Mouse (Mus musculus): ENCODE measurements around the gene Rabgap1l.
"Not testable (repeated sequence)": the region's sequence is repeated elsewhere in the genome, so short reads cannot be mapped to it uniquely, and the experiment has no call there.

The Rabgap1l gene

GRCm38 (mm10) chr1:160282166-160282874 lies 510.7 kb downstream of the Rabgap1l start:
- DNase-seq (ENCODE audit: low read depth): not testable (repeated sequence)

- DNase-seq (ENCODE audit: low read depth): no peak
Measured at GRCm38 (mm10) chr1:160281337-160282084, 511.5 kb downstream of the Rabgap1l start.

- peak; percentile 66 for DNase-seq (ENCODE audit: low read depth)
Measured at GRCm38 (mm10) chr1:160280603-160281002, 512.4 kb downstream of the Rabgap1l start.

- no peak for DNase-seq (ENCODE audit: low read depth)
Measured at GRCm38 (mm10) chr1:160277940-160278682, 514.9 kb downstream of the Rabgap1l start.

GRCm38 (mm10) chr1:160275248-160275647 lies 517.8 kb downstream of the Rabgap1l start:
- DNase-seq (ENCODE audit: low read depth): no peak

- no peak for DNase-seq (ENCODE audit: low read depth)
Measured at GRCm38 (mm10) chr1:160273133-160273743, 519.8 kb downstream of the Rabgap1l start.

- no peak for DNase-seq (ENCODE audit: low read depth)
Measured at GRCm38 (mm10) chr1:160271282-160271967, 521.6 kb downstream of the Rabgap1l start.

- peak; percentile 84 for DNase-seq (ENCODE audit: low read depth)
Measured at GRCm38 (mm10) chr1:160268322-160268721, 524.7 kb downstream of the Rabgap1l start.

- DNase-seq (ENCODE audit: low read depth): no peak
Measured at GRCm38 (mm10) chr1:160263630-160264346, 529.2 kb downstream of the Rabgap1l start.

- DNase-seq (ENCODE audit: low read depth): peak; percentile 58
Measured at GRCm38 (mm10) chr1:160263053-160263452, 530.0 kb downstream of the Rabgap1l start.

GRCm38 (mm10) chr1:160262415-160262814 lies 530.6 kb downstream of the Rabgap1l start:
- DNase-seq (ENCODE audit: low read depth): no peak

- DNase-seq (ENCODE audit: low read depth): no peak
Measured at GRCm38 (mm10) chr1:160261849-160262248, 531.2 kb downstream of the Rabgap1l start.

GRCm38 (mm10) chr1:160260605-160261004 lies 532.4 kb downstream of the Rabgap1l start:
- no peak for DNase-seq (ENCODE audit: low read depth)

GRCm38 (mm10) chr1:160259884-160260283 lies 533.1 kb downstream of the Rabgap1l start:
- DNase-seq (ENCODE audit: low read depth): no peak

- peak; percentile 17 for DNase-seq (ENCODE audit: low read depth)
Measured at GRCm38 (mm10) chr1:160253108-160253507, 539.9 kb downstream of the Rabgap1l start.

GRCm38 (mm10) chr1:160251388-160252007 lies 541.5 kb downstream of the Rabgap1l start:
- no peak for DNase-seq (ENCODE audit: low read depth)

GRCm38 (mm10) chr1:160250782-160251181 lies 542.2 kb downstream of the Rabgap1l start:
- no peak for DNase-seq (ENCODE audit: low read depth)

- no peak for DNase-seq (ENCODE audit: low read depth)
Measured at GRCm38 (mm10) chr1:160249786-160250185, 543.2 kb downstream of the Rabgap1l start.

- DNase-seq (ENCODE audit: low read depth): no peak
Measured at GRCm38 (mm10) chr1:160247473-160247872, 545.5 kb downstream of the Rabgap1l start.

GRCm38 (mm10) chr1:160246844-160247243 lies 546.2 kb downstream of the Rabgap1l start:
- DNase-seq (ENCODE audit: low read depth): peak; percentile 43

Measured in 416B (cell line).